Mouse (Mus musculus) adipocyte (in vitro differentiated cells): Measurements from ENCODE around the gene Pxt1.
A peak's percentile ranks its signal among the peaks of the same experiment; 100 is the strongest.

ENCODE experiments used
- DNase-seq: peaks from one replicate; pipeline ENCODE4 v3.0.0-alpha.2; 2016; ENCODE audit warnings: low spot score

Pxt1 gene

GRCm38 (mm10) chr17:28947011-28947939, 3.6 kb upstream of the Pxt1 start:
- peak; percentile 51 for DNase-seq

- no peak for DNase-seq
These were observed 841 bp upstream of the Pxt1 start for GRCm38 (mm10) chr17:28944481-28944880.

GRCm38 (mm10) chr17:28942101-28942500, 1.5 kb downstream of the Pxt1 start:
- no peak for DNase-seq

GRCm38 (mm10) chr17:28940776-28941555, 2.7 kb downstream of the Pxt1 start:
- DNase-seq, result no peak

GRCm38 (mm10) chr17:28936622-28937345, 6.9 kb downstream of the Pxt1 start:
- no peak for DNase-seq

- DNase-seq, result no peak
These were observed 7.5 kb downstream of the Pxt1 start for GRCm38 (mm10) chr17:28936133-28936532.

GRCm38 (mm10) chr17:28934120-28934916, 9.3 kb downstream of the Pxt1 start:
- no peak for DNase-seq

GRCm38 (mm10) chr17:28932274-28932673, 11.4 kb downstream of the Pxt1 start:
- no peak for DNase-seq

- peak; percentile 49 for DNase-seq
These were observed 12.0 kb downstream of the Pxt1 start for GRCm38 (mm10) chr17:28931436-28932211.

- peak; percentile 99 for DNase-seq
These were observed 13.1 kb downstream of the Pxt1 start for GRCm38 (mm10) chr17:28930392-28931074.

- no peak for DNase-seq
These were observed 14.3 kb downstream of the Pxt1 start for GRCm38 (mm10) chr17:28929369-28929768.

GRCm38 (mm10) chr17:28928004-28928403, 15.6 kb downstream of the Pxt1 start:
- no peak for DNase-seq

GRCm38 (mm10) chr17:28926866-28927635, 16.6 kb downstream of the Pxt1 start:
- peak; percentile 62 for DNase-seq

GRCm38 (mm10) chr17:28926380-28926779, 17.3 kb downstream of the Pxt1 start:
- DNase-seq, result peak; percentile 81

GRCm38 (mm10) chr17:28924957-28925595, 18.6 kb downstream of the Pxt1 start:
- DNase-seq, result no peak

- no peak for DNase-seq
These were observed 21.5 kb downstream of the Pxt1 start for GRCm38 (mm10) chr17:28922096-28922495.

- DNase-seq, result no peak
These were observed 22.6 kb downstream of the Pxt1 start for GRCm38 (mm10) chr17:28921086-28921485.

- no peak for DNase-seq
These were observed 27.1 kb downstream of the Pxt1 start for GRCm38 (mm10) chr17:28916520-28916919.
